Mouse (Mus musculus) limb, embryonic 14.5 days (tissue): Measurements from ENCODE around the gene Lhpp. TPM values are rescaled to one million over a fixed set of nuclear protein-coding genes. Genes with fewer than 3 reads are reported as not detected.
A peak's percentile ranks its signal among the peaks of the same experiment; 100 is the strongest.

ENCODE experiments used
- ATAC-seq: fragments of 200-750 bp; cut with Nextera tagmentation; 2 replicates; pipeline ENCODE4 v1.8.0; 2017; ENCODE audit warnings: low read depth, moderate number of reproducible peaks, moderate TSS enrichment; ENCODE audit not compliant: low FRiP score
- DNase-seq: peaks from one replicate; pipeline ENCODE4 v3.0.0-alpha.2; 2015; ENCODE audit warnings: low spot score
- H3K27ac ChIP-seq: fragments of 300-500 bp; sonication (generic); replicated peaks from 2 replicates; pipeline ENCODE4 v1.5.1; 2014; ENCODE audit warnings: low read depth, mild to moderate bottlenecking, low read length, moderate library complexity, mixed read lengths
- H3K27me3 ChIP-seq: fragments of 300-500 bp; sonication (generic); 2 replicates; pipeline ENCODE4 v1.6.1; 2014; ENCODE audit warnings: low read length, mixed read lengths; ENCODE audit not compliant: control insufficient read depth, insufficient read depth
- H3K36me3 ChIP-seq: fragments of 300-500 bp; sonication (generic); 2 replicates; pipeline ENCODE4 v1.6.1; 2014; ENCODE audit warnings: mild to moderate bottlenecking, low read length, moderate library complexity, mixed read lengths; ENCODE audit not compliant: control insufficient read depth, insufficient read depth
- H3K4me1 ChIP-seq: fragments of 300-500 bp; sonication (generic); 2 replicates; pipeline ENCODE4 v1.6.1; 2014; ENCODE audit warnings: antibody characterized with exemption, low read length, mixed read lengths; ENCODE audit not compliant: control insufficient read depth, insufficient read depth
- H3K4me2 ChIP-seq: fragments of 300-500 bp; sonication (generic); replicated peaks from 2 replicates; pipeline ENCODE4 v1.6.1; 2014; ENCODE audit warnings: low read depth, mild to moderate bottlenecking, low read length, moderate library complexity; ENCODE audit not compliant: severe bottlenecking
- H3K4me3 ChIP-seq: fragments of 300-500 bp; sonication (generic); replicated peaks from 2 replicates; pipeline ENCODE4 v1.5.1; 2014; ENCODE audit warnings: low read length
- H3K9ac ChIP-seq: fragments of 300-500 bp; sonication (generic); 2 replicates; pipeline ENCODE4 v1.6.1; 2014; ENCODE audit warnings: mild to moderate bottlenecking, low read depth, low read length, moderate library complexity; ENCODE audit not compliant: severe bottlenecking
- H3K9me3 ChIP-seq: fragments of 300-500 bp; sonication (generic); 2 replicates; pipeline ENCODE4 v1.6.1; 2016; ENCODE audit warnings: low read length; ENCODE audit not compliant: control insufficient read depth
- POLR2A ChIP-seq: fragments of 200-500 bp; IDR thresholded peaks from 2 replicates; pipeline ENCODE4 v1.8.0; 2012; ENCODE audit warnings: inconsistent platforms, mild to moderate bottlenecking, moderate library complexity, borderline replicate concordance; ENCODE audit not compliant: insufficient read depth, insufficient read length; ENCODE audit errors: extremely low read depth
- WGBS: fragments of 180-500 bp; shearing (Covaris S2); extraction: QIAGEN DNeasy Blood & Tissue Kit; methylation state at CpG from one replicate; pipeline ENCODE4 v1.1.7; 2014; 5-methylcytosine and 5-hydroxymethylcytosine counted together
- polyA plus RNA-seq, 2 experiments: library from polyadenylated mRNA; depleted of rRNA in 1 of 2; stranded (reverse) in 1 of 2; unstranded in 1 of 2; fragments of >200 nt; fragmentation: Nextera tagmentation in 1 of 2; extraction: Ambion mirVana in 1 of 2; gene quantifications; 2 replicates each; pipeline versions ENCODE4 v1.2.1 to v1.2.3; 2012 to 2014

The Lhpp gene
- polyA plus RNA-seq, 2 experiments = 20.9 to 22.5 TPM

GRCm38 (mm10) chr7:132753518-132754388 lies 143.3 kb downstream of the Lhpp start:
- Histone ChIP-seq H3K9ac (no peak overlapping the region), H3K36me3 (peaks cover 17% of the 10 kb centered on the region), H3K27ac (peak overlapping the region; percentile 83), H3K9me3 (no peaks in the 10 kb centered on the region), H3K27me3 (no peaks in the 10 kb centered on the region), H3K4me2 (no peak overlapping the region), H3K4me1 (peaks cover 28% of the 10 kb centered on the region), H3K4me3 (no peak overlapping the region)
- 31% methylated on average over 4 of the region's 4 CpGs for WGBS
- TF ChIP-seq POLR2A = no peak
- peak; percentile 54 for DNase-seq
- ATAC-seq = peak; percentile 70

GRCm38 (mm10) chr7:132754389-132754750 lies 143.9 kb downstream of the Lhpp start:
- ATAC-seq (no peak), DNase-seq (peak; percentile 26)
- Histone ChIP-seq H3K27ac (peak overlapping the region; percentile 83), H3K4me2 (no peak overlapping the region), H3K9ac (no peak overlapping the region), H3K4me1 (peaks cover 28% of the 10 kb centered on the region), H3K9me3 (no peaks in the 10 kb centered on the region), H3K27me3 (no peaks in the 10 kb centered on the region), H3K36me3 (peaks cover 23% of the 10 kb centered on the region), H3K4me3 (no peak overlapping the region)
- 46% methylated on average over 3 of the region's 3 CpGs for whole genome bisulfite sequencing
- no peak for TF ChIP-seq POLR2A

Other genes starting within 250 kb of the Lhpp start
- gene Oat, start 34.2 kb upstream of the Lhpp start, polyA plus RNA-seq (2012; rRNA removed) = 148 and 169 TPM in 2 replicates
- gene Oat, start 34.2 kb upstream of the Lhpp start, polyA plus RNA-seq (2014; fragmentation: Nextera tagmentation; extraction: Ambion mirVana) = 243 and 250 TPM in 2 replicates
- 0.10 and 0.17 TPM in 2 replicates for gene Nkx1-2, start 11.0 kb upstream of the Lhpp start, polyA plus RNA-seq (2012; rRNA removed)
- 0.08 and 0.21 TPM in 2 replicates for gene Nkx1-2, start 11.0 kb upstream of the Lhpp start, polyA plus RNA-seq (2014; fragmentation: Nextera tagmentation; extraction: Ambion mirVana)
- gene Fam53b, start 203.2 kb downstream of the Lhpp start, polyA plus RNA-seq (2012; rRNA removed) = 15.1 and 17.3 TPM in 2 replicates
- 20.8 and 25.0 TPM in 2 replicates for gene Fam53b, start 203.2 kb downstream of the Lhpp start, polyA plus RNA-seq (2014; fragmentation: Nextera tagmentation; extraction: Ambion mirVana)
- gene Eef1akmt2, start 242.0 kb downstream of the Lhpp start, polyA plus RNA-seq (2012; rRNA removed) = 39.1 and 50.9 TPM in 2 replicates
- gene Eef1akmt2, start 242.0 kb downstream of the Lhpp start, polyA plus RNA-seq (2014; fragmentation: Nextera tagmentation; extraction: Ambion mirVana) = 68.6 and 70.2 TPM in 2 replicates
- gene Abraxas2, start 248.6 kb downstream of the Lhpp start, polyA plus RNA-seq (2012; rRNA removed) = 26.9 and 29.5 TPM in 2 replicates
- 38.1 and 39.2 TPM in 2 replicates for gene Abraxas2, start 248.6 kb downstream of the Lhpp start, polyA plus RNA-seq (2014; fragmentation: Nextera tagmentation; extraction: Ambion mirVana)